Mouse (Mus musculus) CD4-positive, CD25-positive, alpha-beta regulatory T cell, adult 2 months (primary cell): Measurements from ENCODE around the gene Adamts7.

Source experiments
- DNase-seq: peaks from one replicate; pipeline ENCODE4 v3.0.0-alpha.2; 2012; ENCODE audit warnings: low read depth, low spot score

Adamts7 gene

DNA sequence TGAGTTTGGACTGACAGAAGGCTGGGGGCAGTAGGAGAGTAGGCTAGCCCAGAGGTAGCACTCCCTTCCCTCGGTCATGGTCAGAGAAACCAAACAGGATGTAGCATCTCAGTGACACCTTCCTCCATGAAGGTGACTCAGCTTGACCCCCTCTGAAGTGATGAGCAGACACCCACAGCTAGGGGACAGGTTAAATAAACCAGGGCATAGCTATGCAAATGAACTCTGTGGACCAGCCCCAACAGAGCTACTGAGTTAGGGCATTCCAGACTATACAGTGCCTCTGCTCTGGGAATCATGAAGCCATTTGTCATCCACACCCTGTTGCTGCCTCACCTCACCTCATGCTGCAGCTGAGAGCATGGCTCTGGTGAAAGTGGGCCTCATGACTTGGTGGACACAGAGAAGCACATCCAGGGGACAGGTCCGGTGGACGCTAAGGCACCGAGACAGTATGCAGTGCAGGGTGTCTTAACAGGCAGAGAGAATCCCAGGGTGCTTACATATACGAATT is 71.1 kb downstream of the Adamts7 start:
- DNase-seq = no peak

DNA sequence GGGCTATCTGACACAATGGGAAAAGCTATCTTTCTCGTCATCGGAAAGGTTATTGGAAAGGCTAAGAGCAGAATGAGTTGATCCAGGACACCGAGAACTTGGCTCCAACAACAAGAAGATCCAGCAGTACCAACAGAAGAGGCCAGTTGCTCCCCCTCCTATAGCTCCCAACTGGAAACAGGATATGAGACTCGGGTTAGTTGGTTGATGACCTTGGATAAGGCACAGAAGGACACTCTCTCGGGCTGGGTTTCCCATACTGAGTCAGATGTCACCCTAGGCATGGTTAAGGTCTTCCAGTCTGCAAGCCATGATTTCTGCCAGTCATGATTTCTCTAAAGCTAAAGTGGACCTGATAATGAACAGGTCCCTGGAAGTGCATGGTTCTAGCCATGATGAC is 71.9 kb downstream of the Adamts7 start:
- DNase-seq = no peak

DNA sequence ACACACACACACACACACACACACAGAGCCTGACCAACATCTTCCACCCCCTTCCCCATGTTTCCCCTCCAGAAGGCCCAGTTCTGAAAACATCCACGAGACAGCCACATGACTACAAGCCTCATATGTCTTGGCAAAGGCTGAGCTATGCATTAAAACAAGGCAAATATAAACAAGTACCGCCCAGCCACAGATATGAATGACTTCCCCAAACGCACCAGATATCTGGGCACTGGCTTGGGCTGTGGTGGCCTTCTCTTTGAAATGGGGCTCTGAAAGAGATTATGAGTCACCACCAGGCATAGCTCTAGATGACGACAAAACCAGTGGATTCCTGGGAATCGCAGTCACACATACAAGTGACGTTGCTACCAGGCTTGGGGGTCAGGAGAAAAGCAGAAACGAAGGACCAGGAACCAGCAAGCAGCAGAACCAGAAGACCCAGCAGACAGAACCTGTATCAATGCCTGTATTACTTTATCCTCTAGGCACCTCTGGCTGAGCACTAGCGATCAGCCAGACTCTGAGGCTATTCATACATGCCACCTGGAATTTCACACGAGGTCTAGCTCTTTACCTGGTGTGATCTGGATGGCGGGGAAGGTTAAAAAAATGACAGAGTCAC is 72.5 kb downstream of the Adamts7 start:
- no peak for DNase-seq

DNA sequence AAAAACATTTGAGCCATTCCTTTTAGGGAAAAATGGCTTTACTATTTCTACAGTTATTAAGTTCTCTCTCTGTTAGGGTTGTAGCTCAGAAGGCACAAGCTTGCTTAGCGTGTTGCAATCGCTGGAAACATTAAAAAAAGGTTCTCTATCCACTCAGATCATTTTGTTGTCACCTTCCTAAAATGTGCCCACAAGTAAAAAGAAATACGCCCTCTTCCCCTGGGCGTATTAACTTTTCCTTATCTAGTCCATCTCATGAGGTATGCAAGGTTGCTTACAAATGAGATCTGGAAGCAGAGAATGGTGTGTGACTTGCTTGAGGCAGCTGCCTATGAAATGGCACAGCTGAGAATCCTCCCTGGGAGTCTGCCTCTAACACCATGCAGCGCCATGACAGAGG is 73.9 kb downstream of the Adamts7 start:
- DNase-seq = no peak

DNA sequence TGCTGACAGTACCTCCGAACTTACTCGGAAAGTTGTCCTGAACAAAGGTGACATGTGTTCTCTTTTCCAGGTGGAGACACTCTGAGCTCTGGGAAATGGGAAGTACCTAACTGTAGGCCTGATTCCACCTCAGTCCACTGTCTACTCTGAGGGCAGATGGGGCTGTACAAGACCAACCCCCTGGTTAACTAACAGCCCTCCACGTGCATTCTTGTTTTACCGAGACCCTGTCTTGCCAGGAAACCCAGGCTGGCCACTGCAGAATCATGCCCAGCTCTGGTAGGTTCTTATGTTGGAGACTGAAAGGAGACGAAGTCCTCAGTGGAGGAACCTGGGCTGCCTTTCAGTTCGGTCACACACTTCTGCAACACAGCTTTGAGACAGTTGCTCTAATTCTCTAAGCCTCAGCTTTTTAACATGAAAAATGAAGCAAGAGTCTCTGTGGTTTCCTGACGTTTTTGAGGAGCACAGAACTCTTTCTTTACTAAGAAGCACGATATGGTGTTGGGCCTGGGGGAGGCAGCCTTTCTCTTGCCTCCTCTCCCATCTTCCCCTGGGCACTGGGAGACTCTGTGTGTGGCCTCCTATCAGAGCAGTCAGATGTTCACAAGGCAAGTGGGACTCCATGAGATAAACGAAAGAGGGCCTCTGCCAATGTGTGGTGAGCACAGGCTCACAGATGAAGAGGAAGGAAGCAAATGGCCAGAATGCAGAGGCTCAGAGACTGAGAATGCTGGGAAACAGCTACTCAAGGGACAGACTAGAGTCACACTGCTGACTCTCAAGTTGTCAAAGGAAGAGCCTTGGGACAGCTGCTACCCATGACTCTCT is 74.6 kb downstream of the Adamts7 start:
- DNase-seq = no peak

DNA sequence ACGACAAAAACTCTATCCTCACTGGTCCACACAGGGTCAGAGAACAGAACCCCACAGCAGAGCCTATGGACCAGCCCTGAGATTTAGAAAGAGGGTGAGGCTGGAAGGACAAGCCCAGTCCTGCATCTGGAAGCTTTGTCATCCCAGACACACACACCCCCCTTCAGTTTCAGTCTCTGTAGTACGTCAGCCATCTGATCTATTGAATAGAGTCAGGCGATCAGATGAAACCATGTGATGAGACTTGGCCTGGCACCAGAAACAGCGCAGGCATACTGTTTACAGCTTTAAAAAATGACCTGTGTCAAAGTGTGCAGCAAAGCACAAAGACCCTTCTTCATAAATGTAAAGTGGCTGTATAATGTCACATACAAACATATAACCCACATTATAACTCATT is 77.7 kb downstream of the Adamts7 start:
- no peak for DNase-seq

DNA sequence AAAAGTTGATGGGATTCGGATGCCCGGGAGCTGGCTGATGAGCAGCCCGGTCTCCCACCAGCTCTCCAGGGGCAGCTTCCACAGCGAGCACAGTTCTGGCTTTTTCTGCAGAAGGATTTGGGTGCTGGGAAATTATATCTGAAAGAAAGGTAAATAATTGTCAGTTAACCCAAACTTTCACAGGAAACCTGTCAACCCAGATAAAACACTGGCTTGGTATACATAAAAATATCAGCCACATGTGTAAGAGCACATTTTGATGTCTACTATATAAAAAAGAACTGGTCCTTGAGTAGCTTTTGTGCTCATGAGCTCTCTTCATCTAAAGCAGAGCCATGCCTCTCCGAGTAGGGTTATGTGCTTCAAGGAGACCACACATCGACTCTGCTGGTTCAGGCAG is 78.2 kb downstream of the Adamts7 start:
- no peak for DNase-seq

DNA sequence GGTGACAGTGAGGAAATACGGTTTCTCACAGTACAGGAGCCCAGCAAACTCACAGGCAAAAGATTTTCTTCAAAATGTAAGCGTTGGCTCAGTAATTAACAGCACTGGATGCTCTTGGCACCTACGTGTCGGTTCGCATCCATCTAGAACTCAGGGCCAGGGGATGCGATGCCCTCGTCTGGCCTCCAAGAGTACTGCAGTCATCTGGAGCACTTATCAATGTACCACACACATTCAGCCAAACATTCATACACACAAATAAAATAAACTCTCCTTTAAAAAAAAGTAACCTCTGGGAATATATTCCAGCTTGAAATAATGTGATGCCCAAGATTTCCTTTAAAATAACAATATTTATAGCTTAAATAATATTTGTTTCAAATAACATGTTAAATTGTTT is 78.7 kb downstream of the Adamts7 start:
- peak; percentile 63 for DNase-seq

DNA sequence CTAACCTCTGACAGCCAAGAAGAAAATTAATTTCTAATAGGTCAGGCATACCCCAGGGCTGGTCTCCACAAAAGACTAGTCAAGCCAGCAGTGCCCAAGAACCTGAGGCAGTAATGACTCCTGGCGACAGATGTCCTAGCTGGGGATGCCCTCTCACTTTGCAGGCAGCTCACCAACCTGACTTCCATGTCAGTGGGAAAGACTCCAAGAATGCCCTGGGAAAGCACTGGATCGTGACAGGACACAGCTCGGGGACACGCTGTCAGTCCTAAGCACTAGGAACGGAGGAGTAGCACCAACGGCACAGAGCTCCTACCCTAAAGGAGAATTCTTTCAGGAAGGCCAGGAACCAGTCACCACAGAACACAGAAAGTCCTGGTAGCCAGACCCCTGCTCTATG is 79.4 kb downstream of the Adamts7 start:
- no peak for DNase-seq

DNA sequence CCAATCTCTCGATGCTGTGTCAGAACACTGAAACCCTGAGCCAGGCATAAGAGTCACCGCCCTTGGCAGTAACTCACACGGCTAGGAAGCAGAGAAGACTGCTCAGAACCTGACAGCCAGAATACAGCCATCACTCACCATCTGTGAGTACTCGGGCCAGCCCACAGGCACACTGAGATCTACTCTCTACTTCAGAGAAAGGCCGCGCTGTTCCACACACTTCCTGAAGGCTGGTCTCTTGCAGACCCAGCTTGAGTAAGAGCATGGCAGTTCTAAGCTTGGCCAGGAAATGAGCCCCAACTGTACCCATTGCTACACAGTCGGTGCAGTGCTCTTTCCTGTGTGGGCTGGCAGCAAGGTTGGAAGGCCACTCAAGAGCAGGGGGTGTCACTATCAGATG is 80.0 kb downstream of the Adamts7 start:
- DNase-seq = peak; percentile 77

DNA sequence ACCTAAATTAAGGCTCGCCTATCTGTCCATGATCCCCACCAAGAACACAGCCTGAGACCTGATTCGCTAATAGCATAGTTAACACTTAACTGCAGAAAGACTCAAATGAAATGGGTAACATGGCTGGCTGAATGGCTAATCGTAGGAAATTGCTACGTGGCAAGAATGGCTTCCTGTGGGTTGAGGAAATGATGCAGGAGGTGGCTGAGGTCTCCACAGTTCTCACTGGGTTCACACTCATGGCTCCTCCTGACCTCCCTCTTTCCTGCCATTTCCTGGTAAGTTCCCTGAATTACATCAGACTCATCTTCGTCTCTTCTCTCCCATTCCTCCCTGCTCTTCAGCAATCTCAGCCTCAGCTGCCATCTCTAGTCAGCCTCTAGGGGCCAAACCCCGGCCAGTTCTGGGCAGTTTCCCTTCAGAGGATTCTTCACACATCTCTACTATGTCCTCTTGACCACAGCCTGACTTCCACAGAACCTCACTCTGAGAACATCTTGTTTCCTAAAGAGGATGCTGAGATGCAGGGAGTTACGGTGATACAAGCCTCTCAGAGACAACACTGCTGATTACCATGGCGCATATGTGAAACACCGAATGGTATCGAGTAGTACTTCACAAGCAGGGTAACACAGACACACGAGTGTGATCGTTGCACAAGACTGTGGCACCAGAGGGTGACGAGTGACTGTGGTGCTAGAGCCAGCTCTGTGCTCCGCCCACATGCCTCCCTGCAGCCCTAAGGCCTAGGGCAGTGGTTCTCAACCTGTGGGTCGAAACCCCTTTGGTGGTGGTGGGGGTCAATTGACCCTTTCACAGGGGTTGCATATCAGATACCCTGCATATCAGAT is 81.7 kb downstream of the Adamts7 start:
- peak; percentile 56 for DNase-seq

DNA sequence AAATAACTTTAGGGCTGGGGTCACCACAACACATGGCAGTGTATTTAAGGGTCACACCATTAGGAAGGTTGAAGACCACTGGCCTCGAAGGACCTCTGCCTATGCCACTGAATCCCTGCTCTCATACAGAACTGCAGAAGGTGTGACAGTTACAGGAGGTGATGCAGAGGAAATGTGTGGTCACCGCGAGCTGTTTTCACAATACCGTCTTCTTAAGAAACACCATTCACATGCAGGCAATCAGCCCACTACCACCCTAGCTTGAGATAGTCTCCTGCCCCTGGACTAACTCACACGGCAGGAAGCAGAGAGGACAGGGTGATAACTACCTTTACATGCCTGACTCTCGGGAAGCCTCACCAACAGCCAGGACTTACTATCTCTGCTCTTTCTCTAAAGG is 82.3 kb downstream of the Adamts7 start:
- peak; percentile 64 for DNase-seq

DNA sequence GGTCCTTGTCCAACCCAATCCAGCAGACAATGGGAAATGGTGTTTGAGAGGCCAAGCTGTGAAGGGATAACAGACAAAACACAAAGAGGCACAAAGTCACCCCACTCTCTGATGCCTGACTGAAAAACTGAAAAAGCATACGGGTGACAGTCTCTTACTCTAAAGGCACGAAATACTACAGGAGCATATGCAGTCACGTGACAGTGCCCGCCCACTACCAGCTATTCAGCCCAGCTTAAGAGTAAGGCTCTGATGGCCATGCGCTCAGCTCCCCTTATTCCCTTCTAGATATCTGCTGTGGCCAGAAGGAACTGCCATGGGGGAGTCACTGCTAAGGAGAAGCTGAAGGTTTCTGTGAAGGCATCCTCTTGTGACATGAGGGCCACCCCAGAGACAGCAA is 82.9 kb downstream of the Adamts7 start:
- DNase-seq = peak; percentile 59

DNA sequence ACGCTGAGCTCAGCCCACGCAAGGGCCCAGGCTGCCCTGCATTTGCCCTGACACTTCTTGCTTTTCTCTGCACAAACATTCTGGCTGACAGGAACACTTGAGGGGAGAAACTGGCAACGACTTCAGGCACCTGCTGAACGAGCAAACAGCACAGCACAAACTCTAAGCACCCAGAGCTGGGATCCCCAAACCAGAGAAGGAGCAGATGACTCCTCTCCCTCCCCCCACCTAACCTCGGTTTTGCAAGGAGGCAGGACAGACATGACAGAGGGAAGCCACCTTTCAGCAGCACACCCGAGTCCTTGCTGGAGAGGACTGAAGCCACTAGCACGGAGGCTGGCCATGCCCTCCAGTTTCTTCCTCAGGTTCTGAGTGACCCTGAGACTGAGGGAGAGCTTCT is 84.4 kb downstream of the Adamts7 start:
- peak; percentile 28 for DNase-seq

DNA sequence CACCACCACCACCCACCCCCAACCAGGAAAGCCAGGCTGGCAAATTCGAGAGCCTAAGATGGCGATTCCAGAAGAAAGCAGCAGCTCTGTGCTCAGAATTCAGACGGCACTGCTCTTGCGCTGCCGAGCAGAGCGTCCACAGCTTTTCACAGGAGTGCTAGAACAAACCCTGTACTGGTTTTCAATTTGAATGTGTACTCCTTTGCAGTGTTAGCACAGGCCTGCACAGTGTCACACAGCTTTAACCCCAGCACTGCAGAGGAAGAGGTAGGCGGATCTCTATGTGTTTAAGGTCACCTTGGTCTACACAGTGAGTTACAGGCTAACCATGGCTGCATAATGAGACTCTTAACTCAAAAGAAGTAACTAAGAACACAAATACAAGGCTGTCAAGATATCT is 85.5 kb downstream of the Adamts7 start:
- peak; percentile 57 for DNase-seq

DNA sequence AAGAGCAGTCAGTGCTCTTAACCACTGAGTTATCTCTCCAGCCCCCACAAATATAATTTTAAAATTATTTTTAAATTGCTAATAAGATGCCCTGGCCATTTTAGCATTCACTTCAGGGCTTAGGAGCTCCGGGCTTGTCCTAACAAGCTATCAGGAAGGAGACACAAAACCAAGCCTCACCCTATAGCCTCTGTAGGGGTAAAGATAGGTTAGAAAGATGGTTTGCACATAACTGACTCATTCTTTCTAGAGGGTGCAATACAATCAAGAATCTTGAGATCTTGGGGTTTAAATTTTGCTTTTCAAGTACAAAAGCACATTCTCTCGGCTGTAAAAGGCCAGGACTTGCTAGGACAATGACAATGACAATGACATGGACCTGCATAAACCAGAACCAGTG is 86.2 kb downstream of the Adamts7 start:
- DNase-seq = no peak

DNA sequence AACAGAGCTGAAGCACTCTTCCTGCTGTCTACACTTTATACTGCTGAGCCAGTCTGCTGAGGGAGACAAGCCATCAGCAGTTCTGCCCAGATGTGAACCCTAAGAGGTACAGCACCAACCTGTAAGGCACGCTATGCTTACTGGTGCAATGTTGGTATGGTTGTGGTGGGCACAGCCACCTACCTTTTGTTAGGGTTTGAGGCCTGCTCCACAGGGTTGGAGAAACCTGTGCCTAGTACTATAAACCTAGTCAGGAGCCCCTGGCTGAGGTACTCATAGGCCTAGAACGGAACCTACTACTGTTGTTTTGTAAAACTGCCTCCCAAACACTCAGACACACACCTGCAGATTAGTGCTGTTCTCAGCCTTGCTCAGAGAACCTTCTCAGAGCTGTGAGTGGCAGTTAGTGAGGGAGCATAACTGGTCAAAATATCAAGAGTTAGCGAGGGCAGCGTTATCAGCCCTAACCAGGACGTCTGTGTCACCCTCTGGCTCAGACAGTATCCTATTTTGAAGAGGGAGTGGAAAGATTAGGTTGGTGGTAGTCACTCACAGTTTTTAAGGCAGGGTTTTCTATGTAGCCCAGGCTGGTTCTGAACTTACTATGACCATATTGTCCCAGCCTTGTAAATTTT is 87.4 kb downstream of the Adamts7 start:
- peak; percentile 33 for DNase-seq

DNA sequence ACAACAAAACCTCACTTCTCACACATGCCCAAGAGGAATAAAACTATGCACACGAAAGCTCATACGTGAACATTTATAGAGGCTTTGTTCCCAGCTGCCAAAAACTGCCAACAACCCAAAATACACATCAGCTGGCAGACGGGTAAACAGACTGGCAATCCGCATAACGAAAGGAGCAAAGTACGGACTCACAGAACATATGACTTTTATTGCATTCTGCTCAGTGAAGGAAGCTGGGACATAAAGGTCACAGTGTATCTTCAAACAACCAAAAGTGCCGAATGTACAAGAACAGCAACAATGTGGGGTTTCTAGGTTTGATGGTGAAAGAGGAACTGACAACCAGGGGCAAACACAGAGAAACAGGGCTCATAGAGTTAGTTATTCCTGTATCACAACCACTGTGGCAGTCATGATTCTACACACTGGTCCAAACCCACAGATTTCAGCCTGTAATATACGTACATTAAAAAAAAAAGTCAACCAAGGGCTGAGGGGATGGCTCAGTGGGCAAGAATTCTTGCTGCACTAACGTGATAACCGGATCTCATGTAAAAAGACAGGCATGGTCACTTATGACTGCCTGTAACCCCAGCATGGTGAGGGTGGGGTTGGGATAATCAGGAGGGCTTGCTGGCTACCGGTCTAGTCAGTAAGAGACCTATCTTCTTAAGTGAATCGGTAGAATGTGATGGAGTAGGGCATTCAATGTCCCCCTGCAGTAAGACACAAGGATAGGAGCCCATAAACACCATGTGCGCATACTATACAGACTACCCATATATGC is 88.3 kb downstream of the Adamts7 start:
- peak; percentile 36 for DNase-seq

DNA sequence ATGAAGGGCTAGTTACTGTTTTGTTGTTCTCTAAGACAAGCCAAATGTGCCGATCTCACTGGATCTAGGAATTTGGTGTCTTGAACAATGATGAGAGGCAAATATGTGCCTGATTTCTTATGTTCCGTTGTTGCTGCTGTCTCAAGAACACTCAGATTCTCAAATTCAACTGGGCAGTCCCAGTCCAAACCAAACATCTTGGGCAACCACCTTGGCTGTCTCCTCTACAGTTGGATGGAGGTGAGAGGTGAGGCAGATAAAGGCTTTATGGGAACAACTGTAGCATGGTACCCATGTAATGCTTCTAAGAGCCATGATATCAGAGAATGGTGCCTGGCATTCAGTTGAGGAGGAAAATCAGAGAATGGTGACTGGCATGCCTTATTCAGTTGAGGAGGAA is 90.3 kb downstream of the Adamts7 start:
- no peak for DNase-seq

DNA sequence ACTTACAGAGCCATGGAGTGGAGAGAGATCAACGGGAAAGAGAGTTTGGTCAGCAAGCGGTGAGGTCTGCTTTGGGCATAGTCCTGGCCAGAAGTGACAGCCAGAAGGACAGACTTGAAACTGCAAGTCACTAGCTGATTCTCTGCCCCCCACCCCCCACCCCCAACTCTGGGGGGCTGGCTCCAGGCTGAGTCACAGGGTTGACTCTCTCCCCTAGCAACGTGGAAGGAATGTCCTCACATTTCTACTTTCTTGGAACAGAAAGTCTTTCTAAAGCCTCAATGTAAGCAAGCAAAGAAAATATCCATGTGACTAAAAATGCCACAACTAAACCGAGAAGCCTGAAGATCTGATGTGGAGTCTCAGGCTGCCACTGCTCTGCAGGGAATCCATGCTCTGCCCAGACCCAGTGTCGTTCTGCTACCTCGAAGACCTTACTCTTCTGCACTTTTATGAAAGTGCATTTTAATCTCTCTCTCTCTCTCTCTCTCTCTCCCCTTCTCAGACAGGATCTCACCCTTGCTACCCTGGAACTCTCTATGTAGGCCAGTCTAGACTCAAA is 93.1 kb downstream of the Adamts7 start:
- DNase-seq = no peak

DNA sequence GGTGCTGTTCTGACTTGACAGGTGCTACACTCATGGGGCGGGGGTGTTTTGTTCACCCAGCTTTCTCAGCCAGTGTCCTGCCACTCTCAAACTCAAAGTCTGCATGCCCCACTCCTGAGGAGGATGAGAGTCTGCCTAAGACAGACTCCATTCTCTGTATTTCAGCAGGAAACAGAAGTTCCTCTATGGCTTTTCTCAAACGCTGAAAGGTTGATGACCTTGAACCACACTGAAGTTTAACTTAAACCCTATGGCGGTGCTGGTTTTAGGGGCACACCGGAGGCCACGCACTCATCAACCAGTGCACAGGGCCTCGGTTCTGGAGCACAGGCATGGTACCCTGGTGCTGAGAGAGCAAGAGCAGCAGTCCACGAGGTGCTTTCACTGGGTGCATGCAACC is 94.4 kb downstream of the Adamts7 start:
- no peak for DNase-seq
